Mouse (Mus musculus) neutrophil, adult 5-6 weeks (primary cell): ENCODE results near the gene Rasal3. TPM values are rescaled to one million over a fixed set of nuclear protein-coding genes. Genes with fewer than 3 reads are reported as not detected.

ENCODE experiments used
- ATAC-seq: fragments of 151-379, 151-347 bp; 2 replicates; pipeline ENCODE4 v1.8.0; 2017; ENCODE audit warnings: mild to moderate bottlenecking, moderate TSS enrichment; ENCODE audit not compliant: insufficient number of reproducible peaks, poor library complexity, low FRiP score, severe bottlenecking; ENCODE audit errors: extremely low read depth
- total RNA-seq: library from RNA; stranded (forward); fragments of 200-1000 nt; gene quantifications from 2 replicates; pipeline ENCODE4 v1.2.3, GENCODE M21; 2017

The Rasal3 gene
- total RNA-seq, 1 experiment from 2014 or later: 190 TPM

GRCm38 (mm10) chr17:32358192-32358942 is 45.0 kb downstream of the Rasal3 start:
- no peak for ATAC-seq

- ATAC-seq: no peak
Measured at GRCm38 (mm10) chr17:32356766-32357760, 46.3 kb downstream of the Rasal3 start.

- ATAC-seq: no peak
Measured at GRCm38 (mm10) chr17:32356281-32356680, 47.1 kb downstream of the Rasal3 start.

DNA sequence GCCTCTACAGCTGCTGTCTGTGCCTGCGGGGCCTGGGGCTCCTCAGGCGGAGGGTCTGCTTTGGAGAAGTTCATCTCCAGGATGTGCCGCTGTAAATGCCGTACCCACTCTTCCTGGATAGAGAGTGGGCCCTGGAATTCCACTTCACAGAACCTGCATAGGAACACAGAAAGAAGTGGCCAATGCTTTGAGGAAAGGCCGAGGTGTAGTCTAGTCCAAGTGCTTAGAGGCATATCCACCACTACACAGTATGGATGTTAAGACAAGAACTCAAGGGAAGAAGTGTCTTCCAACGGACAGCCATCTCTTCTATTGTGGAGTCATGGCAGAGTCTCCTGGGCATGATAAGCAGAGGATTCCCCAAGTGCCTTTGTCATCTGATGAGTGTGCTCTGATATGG is 48.4 kb downstream of the Rasal3 start:
- no peak for ATAC-seq

GRCm38 (mm10) chr17:32354211-32354610 is 49.2 kb downstream of the Rasal3 start:
- ATAC-seq: no peak

DNA sequence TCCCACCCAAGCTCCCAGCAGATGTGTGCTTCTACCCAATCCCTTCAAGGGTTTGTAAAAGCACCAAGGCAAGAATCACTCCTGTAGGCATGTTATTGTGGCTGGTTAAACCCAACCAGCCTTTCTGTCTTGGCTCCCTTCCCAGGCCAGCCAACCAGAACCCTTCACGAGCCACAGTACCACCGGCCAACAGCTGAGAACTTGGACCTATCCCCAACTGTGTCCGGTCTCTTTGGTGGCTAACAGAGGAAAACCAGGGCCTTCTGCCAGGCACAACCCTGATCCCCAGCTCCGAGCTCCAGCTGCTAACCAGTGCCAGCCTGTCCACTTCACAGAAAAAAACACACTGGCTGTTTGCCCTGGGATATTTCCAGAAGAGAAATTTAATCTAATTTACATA is 49.7 kb downstream of the Rasal3 start:
- no peak for ATAC-seq

GRCm38 (mm10) chr17:32351726-32352125 is 51.7 kb downstream of the Rasal3 start:
- ATAC-seq: no peak

- ATAC-seq: no peak
Measured at GRCm38 (mm10) chr17:32351269-32351668, 52.1 kb downstream of the Rasal3 start.

DNA sequence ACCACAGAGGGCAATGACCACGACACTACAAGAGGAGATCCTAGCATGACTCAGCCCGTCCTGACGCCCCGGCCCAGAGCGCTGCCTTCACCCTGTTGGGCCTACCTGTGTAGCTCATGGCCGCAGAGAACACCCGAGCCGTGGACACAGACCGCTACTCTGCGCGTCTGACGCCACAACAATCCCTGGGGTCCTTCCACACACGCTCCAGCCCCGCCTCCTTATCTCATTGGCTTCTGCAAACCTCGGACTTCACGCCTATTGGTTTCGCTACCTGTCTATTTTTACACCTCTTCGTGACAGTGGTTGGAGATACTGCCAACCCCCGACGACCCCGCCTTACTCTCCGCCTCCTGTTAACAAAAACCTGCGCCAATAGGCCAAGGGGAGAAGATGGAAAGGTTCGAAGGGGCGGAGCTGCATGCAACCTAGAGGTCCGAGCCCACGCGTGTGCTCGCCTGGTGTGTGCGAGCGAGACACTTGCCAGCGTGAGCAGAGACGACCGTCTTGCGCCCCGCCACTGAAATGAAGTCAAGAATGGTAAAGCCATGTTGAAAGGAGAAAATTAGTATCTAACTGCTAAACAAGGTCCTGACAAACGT is 52.9 kb downstream of the Rasal3 start, which contains the start of gene Akap8l:
TSS of gene Akap8l (minus strand) at position 226 of the 602 bp plus-strand sequence.
- ATAC-seq: peak; percentile 94

- no peak for ATAC-seq
Measured at GRCm38 (mm10) chr17:32349851-32350381, 53.5 kb downstream of the Rasal3 start.

- peak; percentile 48 for ATAC-seq
Measured at GRCm38 (mm10) chr17:32349037-32349732, 54.2 kb downstream of the Rasal3 start.

GRCm38 (mm10) chr17:32348406-32348805 is 55.0 kb downstream of the Rasal3 start:
- no peak for ATAC-seq

DNA sequence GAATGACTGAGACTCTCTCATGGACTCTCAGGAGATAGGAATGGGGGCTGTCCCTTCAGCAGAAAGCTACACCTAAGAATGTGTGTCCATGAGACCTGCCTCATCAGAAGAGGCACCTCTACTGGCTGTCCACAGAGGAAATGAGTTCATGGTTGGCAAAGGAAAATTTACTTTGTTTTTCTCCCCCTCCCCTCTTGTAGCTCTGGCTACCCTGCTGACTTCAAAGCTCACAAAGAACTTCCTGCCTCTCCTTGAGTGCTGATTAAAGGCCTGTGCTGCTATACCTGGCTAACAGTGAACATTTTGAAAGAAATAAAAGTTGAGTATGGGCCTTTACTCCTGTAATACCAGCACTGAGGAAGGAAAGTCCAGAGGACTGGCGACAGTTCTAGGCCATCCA is 62.3 kb downstream of the Rasal3 start:
- no peak for ATAC-seq

Other genes with a start within 250 kb of the Rasal3 start
- not detected in 2 replicates for gene Notch3, start 236.7 kb downstream of the Rasal3 start, total RNA-seq
- gene Ephx3, start 214.0 kb downstream of the Rasal3 start, total RNA-seq: 0.37 and 0.58 TPM in 2 replicates
- gene Brd4, start 118.9 kb downstream of the Rasal3 start, total RNA-seq: 70.2 and 73.6 TPM in 2 replicates
- 227 and 237 TPM in 2 replicates for gene Akap8, start 82.3 kb downstream of the Rasal3 start, total RNA-seq
- 275 and 277 TPM in 2 replicates for gene Akap8l, start 53.0 kb downstream of the Rasal3 start, total RNA-seq
- 9.1 and 12.3 TPM in 2 replicates for gene Wiz, start 14.1 kb downstream of the Rasal3 start, total RNA-seq
- 8.3 and 8.8 TPM in 2 replicates for gene Pglyrp2, start 20.6 kb upstream of the Rasal3 start, total RNA-seq
- not detected in 2 replicates for gene Cyp4f39, start 49.1 kb upstream of the Rasal3 start, total RNA-seq
- 0.49 and 1.0 TPM in 2 replicates for gene Cyp4f17, start 102.5 kb upstream of the Rasal3 start, total RNA-seq
- gene Cyp4f16, start 133.0 kb upstream of the Rasal3 start, total RNA-seq: 7.4 and 10.9 TPM in 2 replicates
- gene Cyp4f37, start 217.7 kb upstream of the Rasal3 start, total RNA-seq: 0.12 TPM in 1 of 2 replicates, not detected in the other